Mouse (Mus musculus): ENCODE results near the gene 9530077C05Rik. TPM values are rescaled to one million over a fixed set of nuclear protein-coding genes. Genes with fewer than 3 reads are reported as not detected.

Gene 9530077C05Rik
- total and polyA plus RNA-seq, 2 experiments from 2014 or later, result 18.7 to 20.2 TPM

DNA sequence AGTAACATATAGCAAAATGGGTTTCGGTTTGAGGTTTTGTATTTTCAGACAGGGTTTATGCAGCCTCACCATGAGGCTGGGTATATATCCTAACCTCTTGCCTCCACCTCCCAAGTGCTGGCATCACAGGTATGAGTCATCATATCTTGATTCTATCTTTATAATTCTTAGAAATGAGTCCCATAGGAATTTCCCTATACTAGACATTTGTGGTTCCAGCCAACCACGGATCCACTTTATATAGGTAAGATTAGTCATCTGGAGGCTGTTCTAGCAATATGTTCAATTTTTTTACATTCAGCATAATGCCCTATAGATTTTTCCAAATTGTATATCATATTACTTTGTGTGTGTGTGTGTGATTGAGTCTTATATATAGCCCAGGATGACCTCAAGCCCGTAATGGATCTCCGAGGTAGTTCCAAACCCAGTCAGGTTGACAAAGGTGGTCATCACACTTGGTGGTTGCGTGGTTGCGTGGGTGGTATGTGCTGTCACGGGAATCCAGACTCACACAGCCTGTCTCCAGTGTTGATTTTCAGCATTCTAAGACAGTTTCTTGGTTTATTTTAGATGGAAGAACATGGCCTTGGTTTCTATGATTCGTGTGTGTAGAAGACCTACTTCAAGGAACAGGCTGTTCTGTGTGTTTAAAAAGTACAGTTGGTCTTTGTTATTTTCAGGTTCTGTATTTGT is 72.7 kb downstream of the 9530077C05Rik start:
- Histone ChIP-seq H3K9ac (replicated peaks; ENCODE audit: low read length, poor library complexity, severe bottlenecking) (no peak overlapping the region), H3K4me1 (ENCODE audit: insufficient read depth, low read length) (no peaks in the 10 kb centered on the region), H3K36me3 (ENCODE audit: insufficient read depth, low read length) (no peaks in the 10 kb centered on the region), H3K9me3 (ENCODE audit: low read length) (no peaks in the 10 kb centered on the region), H3K4me3 (ENCODE audit: low read depth, low read length) (no peak overlapping the region), H3K27ac (ENCODE audit: low read depth, low read length) (no peak overlapping the region), H3K27me3 (ENCODE audit: insufficient read depth, low read length) (no peaks in the 10 kb centered on the region), H3K4me2 (ENCODE audit: low read depth, low read length, poor library complexity, severe bottlenecking) (no peak overlapping the region)
- DNase-seq (ENCODE audit: low spot score) (no peak), ATAC-seq (ENCODE audit: low FRiP score) (no peak)
- no peak for TF ChIP-seq CTCF (IDR thresholded peaks at IDR 0.05)
- WGBS, result 96% methylated on average over 8 of the region's 8 CpGs

DNA sequence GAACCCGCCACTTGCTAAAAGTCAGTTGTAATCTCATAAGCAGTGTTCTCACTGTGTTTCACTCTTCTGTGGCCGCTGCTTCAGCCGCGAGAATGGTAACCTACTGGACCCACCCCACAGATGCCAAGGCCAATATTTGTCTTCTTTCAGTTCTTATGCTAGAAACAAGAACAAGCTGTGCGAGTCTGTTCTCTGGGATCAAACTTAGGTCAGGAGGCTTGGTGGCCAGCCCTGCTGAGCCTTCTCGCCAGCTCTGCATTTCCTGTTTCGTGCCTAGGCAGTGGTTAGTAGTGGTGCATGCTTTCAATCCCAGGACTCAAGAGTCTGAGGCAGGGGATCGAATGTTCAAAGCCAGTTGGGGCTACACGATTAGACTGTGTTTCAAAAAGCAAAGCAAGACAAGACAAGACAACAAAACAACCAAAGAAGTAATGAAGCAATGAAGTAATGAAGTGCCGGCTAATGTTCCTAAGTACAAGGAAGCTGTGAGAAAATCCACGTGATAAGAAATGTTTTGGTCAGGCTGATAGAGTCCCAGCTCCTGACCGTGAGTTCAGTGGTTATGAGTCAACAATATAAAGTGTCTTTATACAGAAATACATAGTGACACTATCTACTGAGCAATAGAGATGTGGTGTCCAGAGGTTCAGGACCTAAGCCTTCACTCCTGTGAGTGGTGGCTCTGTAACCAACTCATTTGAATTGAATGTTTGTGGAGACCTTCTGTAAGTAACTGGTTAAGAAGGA is 73.4 kb downstream of the 9530077C05Rik start:
- no peaks in the 10 kb centered on the region for H3K27me3 ChIP-seq (ENCODE audit: insufficient read depth, low read length)
- H3K36me3 ChIP-seq (ENCODE audit: insufficient read depth, low read length), result no peaks in the 10 kb centered on the region
- TF ChIP-seq CTCF (IDR thresholded peaks at IDR 0.05), result no peak
- no peak overlapping the region for H3K4me2 ChIP-seq (ENCODE audit: low read depth, low read length, poor library complexity, severe bottlenecking)
- no peak for ATAC-seq (ENCODE audit: low FRiP score)
- H3K27ac ChIP-seq (ENCODE audit: low read depth, low read length), result no peak overlapping the region
- H3K4me3 ChIP-seq (ENCODE audit: low read depth, low read length), result no peak overlapping the region
- H3K9ac ChIP-seq (replicated peaks; ENCODE audit: low read length, poor library complexity, severe bottlenecking), result no peak overlapping the region
- DNase-seq (ENCODE audit: low spot score), result no peak
- H3K4me1 ChIP-seq (ENCODE audit: insufficient read depth, low read length), result no peaks in the 10 kb centered on the region
- no peaks in the 10 kb centered on the region for H3K9me3 ChIP-seq (ENCODE audit: low read length)
- 90% methylated on average over 12 of the region's 12 CpGs for WGBS

GRCm38 (mm10) chr9:22486211-22486610 is 74.9 kb downstream of the 9530077C05Rik start:
- TF ChIP-seq CTCF (IDR thresholded peaks at IDR 0.05), result no peak
- H3K36me3 ChIP-seq (ENCODE audit: insufficient read depth, low read length), result no peaks in the 10 kb centered on the region
- H3K4me3 ChIP-seq (ENCODE audit: low read depth, low read length), result no peak overlapping the region
- no peak for ATAC-seq (ENCODE audit: low FRiP score)
- no peak overlapping the region for H3K9ac ChIP-seq (replicated peaks; ENCODE audit: low read length, poor library complexity, severe bottlenecking)
- H3K4me1 ChIP-seq (ENCODE audit: insufficient read depth, low read length), result no peaks in the 10 kb centered on the region
- no peak overlapping the region for H3K4me2 ChIP-seq (ENCODE audit: low read depth, low read length, poor library complexity, severe bottlenecking)
- no peaks in the 10 kb centered on the region for H3K9me3 ChIP-seq (ENCODE audit: low read length)
- WGBS, result 88% methylated on average over 7 of the region's 7 CpGs
- no peak for DNase-seq (ENCODE audit: low spot score)
- H3K27me3 ChIP-seq (ENCODE audit: insufficient read depth, low read length), result no peaks in the 10 kb centered on the region
- H3K27ac ChIP-seq (ENCODE audit: low read depth, low read length), result no peak overlapping the region

DNA sequence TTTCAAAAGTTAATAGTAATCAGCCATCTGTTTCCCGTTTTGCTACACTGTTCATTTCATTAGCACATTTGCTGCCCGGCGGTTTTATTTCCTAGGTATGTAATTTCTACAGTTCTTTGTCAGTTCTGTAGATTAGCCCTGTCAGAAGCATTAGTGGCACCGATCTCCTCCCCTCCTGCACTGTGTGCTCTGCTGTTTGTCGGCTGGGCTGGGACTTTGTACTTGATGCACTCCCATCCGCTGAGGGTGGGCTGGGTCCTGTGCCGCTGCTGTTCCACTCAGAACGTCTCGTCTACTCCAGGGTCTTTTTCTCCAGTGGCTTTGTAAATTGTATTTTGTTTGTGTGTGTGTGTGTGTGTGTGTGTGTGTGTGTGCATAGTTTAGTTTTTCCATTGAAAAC is 77.7 kb downstream of the 9530077C05Rik start:
- no peak for ATAC-seq (ENCODE audit: low FRiP score)
- WGBS, result 65% methylated on average over 9 of the region's 9 CpGs
- H3K9ac ChIP-seq (replicated peaks; ENCODE audit: low read length, poor library complexity, severe bottlenecking), result no peak overlapping the region
- no peaks in the 10 kb centered on the region for H3K27me3 ChIP-seq (ENCODE audit: insufficient read depth, low read length)
- H3K4me1 ChIP-seq (ENCODE audit: insufficient read depth, low read length), result no peaks in the 10 kb centered on the region
- DNase-seq (ENCODE audit: low spot score), result no peak
- no peak overlapping the region for H3K27ac ChIP-seq (ENCODE audit: low read depth, low read length)
- no peaks in the 10 kb centered on the region for H3K36me3 ChIP-seq (ENCODE audit: insufficient read depth, low read length)
- H3K4me2 ChIP-seq (ENCODE audit: low read depth, low read length, poor library complexity, severe bottlenecking), result no peak overlapping the region
- no peak for TF ChIP-seq CTCF (IDR thresholded peaks at IDR 0.05)
- H3K4me3 ChIP-seq (ENCODE audit: low read depth, low read length), result no peak overlapping the region
- H3K9me3 ChIP-seq (ENCODE audit: low read length), result no peaks in the 10 kb centered on the region

Other genes starting within 250 kb of the 9530077C05Rik start
- 0.22 and 2.0 TPM in 2 replicates for gene Zfp872, start 223.4 kb upstream of the 9530077C05Rik start, total RNA-seq (2014; rRNA removed)
- gene Zfp872, start 223.4 kb upstream of the 9530077C05Rik start, polyA plus RNA-seq (2015; fragmentation: Nextera tagmentation; extraction: Ambion mirVana), result 0.29 and 0.31 TPM in 2 replicates
- 8.2 and 10.2 TPM in 2 replicates for gene Zfp809, start 185.8 kb upstream of the 9530077C05Rik start, total RNA-seq (2014; rRNA removed)
- 5.8 and 6.3 TPM in 2 replicates for gene Zfp809, start 185.8 kb upstream of the 9530077C05Rik start, polyA plus RNA-seq (2015; fragmentation: Nextera tagmentation; extraction: Ambion mirVana)
- gene Zfp599, start 151.6 kb upstream of the 9530077C05Rik start, total RNA-seq (2014; rRNA removed), result 4.7 and 5.1 TPM in 2 replicates
- gene Zfp599, start 151.6 kb upstream of the 9530077C05Rik start, polyA plus RNA-seq (2015; fragmentation: Nextera tagmentation; extraction: Ambion mirVana), result 7.2 and 7.8 TPM in 2 replicates
- gene Zfp810, start 103.9 kb upstream of the 9530077C05Rik start, total RNA-seq (2014; rRNA removed), result 31.1 and 37.8 TPM in 2 replicates
- 24.9 and 27.5 TPM in 2 replicates for gene Zfp810, start 103.9 kb upstream of the 9530077C05Rik start, polyA plus RNA-seq (2015; fragmentation: Nextera tagmentation; extraction: Ambion mirVana)
- 3.6 and 6.0 TPM in 2 replicates for gene Anln, start 22.3 kb upstream of the 9530077C05Rik start, total RNA-seq (2014; rRNA removed)
- 1.3 and 1.7 TPM in 2 replicates for gene Anln, start 22.3 kb upstream of the 9530077C05Rik start, polyA plus RNA-seq (2015; fragmentation: Nextera tagmentation; extraction: Ambion mirVana)
- not detected in 2 replicates for gene Gm17545, start 42.8 kb downstream of the 9530077C05Rik start, total RNA-seq (2014; rRNA removed)
- gene Gm17545, start 42.8 kb downstream of the 9530077C05Rik start, polyA plus RNA-seq (2015; fragmentation: Nextera tagmentation; extraction: Ambion mirVana), result not detected in 2 replicates
- gene Rp9, start 58.2 kb downstream of the 9530077C05Rik start, total RNA-seq (2014; rRNA removed), result 59.4 and 60.4 TPM in 2 replicates
- gene Rp9, start 58.2 kb downstream of the 9530077C05Rik start, polyA plus RNA-seq (2015; fragmentation: Nextera tagmentation; extraction: Ambion mirVana), result 75.8 and 81.7 TPM in 2 replicates
- 38.2 and 40.0 TPM in 2 replicates for gene Bbs9, start 64.2 kb downstream of the 9530077C05Rik start, total RNA-seq (2014; rRNA removed)
- gene Bbs9, start 64.2 kb downstream of the 9530077C05Rik start, polyA plus RNA-seq (2015; fragmentation: Nextera tagmentation; extraction: Ambion mirVana), result 19.7 and 22.6 TPM in 2 replicates